Mouse (Mus musculus) hindbrain, embryonic 10.5 days (tissue): Measurements from ENCODE around the gene Psmc3ip. TPM values are rescaled to one million over a fixed set of nuclear protein-coding genes. Genes with fewer than 3 reads are reported as not detected.

Experiments
- DNase-seq: peaks from one replicate; pipeline ENCODE4 v3.0.0-alpha.2; 2017; ENCODE audit warnings: low spot score
- H3K27ac ChIP-seq: fragments of 300-500 bp; sonication (generic); 2 replicates; pipeline ENCODE4 v1.5.1; 2016; ENCODE audit warnings: mild to moderate bottlenecking, moderate library complexity
- H3K27me3 ChIP-seq: fragments of 300-500 bp; sonication (generic); 2 replicates; pipeline ENCODE4 v1.6.1; 2016; ENCODE audit warnings: mild to moderate bottlenecking; ENCODE audit not compliant: poor library complexity, insufficient read depth, severe bottlenecking
- H3K36me3 ChIP-seq: fragments of 300-500 bp; sonication (generic); 2 replicates; pipeline ENCODE4 v1.6.1; 2016; ENCODE audit warnings: mild to moderate bottlenecking, moderate library complexity
- H3K4me1 ChIP-seq: fragments of 300-500 bp; sonication (generic); replicated peaks from 2 replicates; pipeline ENCODE4 v1.6.1; 2016; ENCODE audit warnings: mild to moderate bottlenecking
- H3K4me3 ChIP-seq: fragments of 300-500 bp; sonication (generic); 2 replicates; pipeline ENCODE4 v1.5.1; 2016; ENCODE audit warnings: mild to moderate bottlenecking, moderate library complexity
- H3K9me3 ChIP-seq: fragments of 300-500 bp; sonication (generic); 2 replicates; pipeline ENCODE4 v1.6.1; 2016; ENCODE audit warnings: mild to moderate bottlenecking, moderate library complexity
- WGBS: fragments of 180-500 bp; shearing (Covaris S2); methylation state at CpG from one replicate; pipeline ENCODE4 v1.1.7; 2016; 5-methylcytosine and 5-hydroxymethylcytosine counted together
- polyA plus RNA-seq: library from polyadenylated mRNA; unstranded; fragments of >200 nt; fragmentation: Nextera tagmentation; extraction: Ambion mirVana; gene quantifications from 2 replicates; pipeline ENCODE4 v1.2.1, GENCODE M21; 2016

The Psmc3ip gene
- polyA plus RNA-seq: 59.7 and 72.5 TPM in 2 replicates

- peaks cover 81% of the 10 kb centered on the region for H3K36me3 ChIP-seq
Observed at GRCm38 (mm10) chr11:101095314-101096024, at the start of gene Psmc3ip. TSS of gene Psmc3ip (minus strand) at chr11:101095436.

DNA sequence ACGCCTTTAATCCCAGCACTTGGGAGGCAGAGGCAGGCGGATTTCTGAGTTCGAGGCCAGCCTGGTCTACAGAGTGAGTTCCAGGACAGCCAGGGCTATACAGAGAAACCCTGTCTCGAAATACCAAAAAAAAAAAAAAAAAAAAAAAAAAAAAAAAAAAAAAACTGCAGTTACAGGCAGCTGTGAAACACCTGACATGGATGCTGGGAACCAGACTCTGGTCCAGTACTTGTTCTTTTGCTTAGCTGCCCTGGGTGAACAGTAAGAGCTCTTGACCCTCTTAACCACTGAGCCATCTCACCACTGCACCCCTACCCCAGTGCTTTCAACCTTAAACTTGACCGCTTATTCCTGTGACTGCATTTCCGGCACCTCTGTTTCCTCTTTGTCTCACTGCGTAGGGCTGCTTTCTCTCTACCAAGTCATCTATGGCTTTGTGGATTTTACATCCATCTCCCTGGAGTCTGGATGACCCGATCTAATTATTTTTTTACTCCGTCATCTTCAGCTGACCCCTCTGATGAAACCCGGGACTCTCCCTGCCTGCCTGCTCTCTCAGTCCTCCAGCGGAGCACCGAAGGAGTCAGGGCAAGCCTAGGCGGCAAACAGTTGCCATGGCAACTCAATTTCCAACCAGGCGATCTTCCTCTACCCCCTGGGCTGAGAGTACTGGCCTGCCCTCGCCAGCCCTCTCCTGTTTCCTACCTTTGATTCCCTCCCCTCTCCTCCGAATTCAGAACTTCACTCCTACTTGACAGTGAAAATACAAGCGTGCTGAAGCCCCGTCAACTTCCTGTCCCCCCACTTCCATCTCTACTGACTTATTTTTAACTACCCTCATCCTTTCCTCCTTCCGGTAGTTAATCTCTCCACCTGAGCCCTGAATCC, 48.3 kb upstream of the Psmc3ip start:
- peak overlapping the region; percentile 45 for H3K4me3 ChIP-seq
- H3K36me3 ChIP-seq: no peaks in the 10 kb centered on the region
- H3K9me3 ChIP-seq: no peaks in the 10 kb centered on the region
- H3K27me3 ChIP-seq: peaks cover 32% of the 10 kb centered on the region
- H3K4me1 ChIP-seq: peaks cover 22% of the 10 kb centered on the region
- DNase-seq: peak; percentile 75
- 21% methylated on average over 18 of the region's 19 CpGs for WGBS
- peak overlapping the region; percentile 71 for H3K27ac ChIP-seq

More at GRCm38 (mm10) chr11:101095314-101096024, at the start of gene Psmc3ip:
- DNase-seq: peak; percentile 97
- Histone ChIP-seq H3K27me3 (no peaks in the 10 kb centered on the region), H3K4me1 (peaks cover 27% of the 10 kb centered on the region), H3K27ac (peak within 1 kb of the TSS; percentile 85), H3K4me3 (peak within 1 kb of the TSS; percentile 66), H3K9me3 (no peaks in the 10 kb centered on the region)
- WGBS: under 1% methylated on average over 43 of the region's 43 CpGs

- Histone ChIP-seq H3K27ac (no peak overlapping the region), H3K36me3 (no peaks in the 10 kb centered on the region), H3K4me1 (peaks cover 26% of the 10 kb centered on the region), H3K9me3 (no peaks in the 10 kb centered on the region), H3K4me3 (no peak overlapping the region), H3K27me3 (peaks cover 33% of the 10 kb centered on the region)
- WGBS: 89% methylated on average over 10 of the region's 10 CpGs
- DNase-seq: no peak
Observed at GRCm38 (mm10) chr11:101142215-101142967, 47.2 kb upstream of the Psmc3ip start.

DNA sequence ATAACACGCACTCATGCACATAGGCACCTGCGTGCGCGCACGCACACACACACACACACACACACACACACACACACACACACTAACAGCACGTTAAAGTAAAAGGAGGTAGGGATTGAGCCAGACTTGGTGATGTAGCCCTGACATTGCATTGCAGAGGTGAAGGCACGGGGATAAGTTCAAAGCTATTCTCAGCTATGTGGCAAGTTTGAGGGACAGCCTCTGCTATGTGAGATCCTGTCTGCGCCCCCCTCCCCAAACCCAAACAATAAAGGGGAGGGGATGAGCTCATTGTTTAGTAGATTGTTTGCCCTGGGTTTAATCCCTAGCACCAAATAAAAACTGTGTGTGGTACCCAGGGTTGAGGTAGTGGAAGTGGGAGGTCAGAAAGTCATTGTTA, 45.9 kb upstream of the Psmc3ip start:
- Histone ChIP-seq H3K9me3 (no peaks in the 10 kb centered on the region), H3K27me3 (peaks cover 33% of the 10 kb centered on the region), H3K27ac (no peak overlapping the region), H3K4me1 (peaks cover 26% of the 10 kb centered on the region), H3K4me3 (no peak overlapping the region), H3K36me3 (no peaks in the 10 kb centered on the region)
- no peak for DNase-seq
- WGBS: 79% methylated on average over 8 of the region's 8 CpGs

GRCm38 (mm10) chr11:101140164-101140819, 45.1 kb upstream of the Psmc3ip start:
- no peak for DNase-seq
- Histone ChIP-seq H3K4me1 (peaks cover 26% of the 10 kb centered on the region), H3K9me3 (no peaks in the 10 kb centered on the region), H3K4me3 (peak overlapping the region; percentile 40), H3K27me3 (peaks cover 33% of the 10 kb centered on the region), H3K36me3 (no peaks in the 10 kb centered on the region), H3K27ac (peak overlapping the region; percentile 57)
- 55% methylated on average over 27 of the region's 27 CpGs for WGBS

DNA sequence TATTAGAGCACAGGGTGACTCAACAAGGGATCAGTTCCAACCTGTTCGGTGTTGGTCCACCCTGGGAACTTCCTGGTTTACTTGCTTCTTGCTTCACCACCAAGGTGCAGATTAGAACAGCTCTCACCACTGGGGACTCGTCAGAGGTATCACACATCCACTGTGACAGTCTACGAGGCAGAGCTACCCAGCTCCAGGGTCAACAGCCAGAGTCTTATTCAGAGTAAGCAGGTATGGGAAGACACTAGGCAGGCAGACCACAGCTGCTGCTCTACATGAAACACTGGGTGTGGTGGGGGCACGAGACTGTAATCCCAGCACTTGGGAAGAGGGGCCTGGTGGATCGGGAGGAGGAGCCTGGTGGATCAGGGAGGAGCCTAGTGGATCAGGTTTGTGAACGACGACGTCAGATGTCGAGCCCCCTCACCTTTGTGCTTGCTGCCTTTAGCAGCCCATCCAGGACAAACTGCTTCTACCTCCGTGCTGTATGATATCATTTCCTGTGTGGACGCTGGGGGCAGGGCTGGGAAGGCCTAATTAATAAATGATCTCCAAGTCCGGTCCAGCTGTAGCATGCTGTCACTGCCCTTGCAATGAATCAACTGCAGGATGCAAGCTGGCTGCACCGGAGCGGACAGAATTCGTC, 43.4 kb upstream of the Psmc3ip start:
- Histone ChIP-seq H3K9me3 (no peaks in the 10 kb centered on the region), H3K27me3 (peaks cover 33% of the 10 kb centered on the region), H3K4me1 (peaks cover 22% of the 10 kb centered on the region), H3K4me3 (peak overlapping the region; percentile 35), H3K27ac (peak overlapping the region; percentile 72), H3K36me3 (no peaks in the 10 kb centered on the region)
- DNase-seq: peak; percentile 57
- 32% methylated on average over 15 of the region's 15 CpGs for WGBS

GRCm38 (mm10) chr11:101137000-101137399, 41.8 kb upstream of the Psmc3ip start:
- Histone ChIP-seq H3K4me1 (peaks cover 19% of the 10 kb centered on the region), H3K9me3 (no peaks in the 10 kb centered on the region), H3K36me3 (no peaks in the 10 kb centered on the region), H3K27me3 (peaks cover 30% of the 10 kb centered on the region), H3K4me3 (no peak overlapping the region), H3K27ac (no peak overlapping the region)
- no peak for DNase-seq
- WGBS: 79% methylated on average over 7 of the region's 7 CpGs

GRCm38 (mm10) chr11:101134217-101134865, 39.1 kb upstream of the Psmc3ip start:
- H3K4me3 ChIP-seq: no peak overlapping the region
- WGBS: 82% methylated on average over 13 of the region's 13 CpGs
- H3K36me3 ChIP-seq: no peaks in the 10 kb centered on the region
- H3K4me1 ChIP-seq: peaks cover 11% of the 10 kb centered on the region; the same call in 1 of the 2 replicates
- no peak overlapping the region for H3K27ac ChIP-seq
- peaks cover 3% of the 10 kb centered on the region for H3K9me3 ChIP-seq
- DNase-seq: no peak
- peaks cover 4% of the 10 kb centered on the region for H3K27me3 ChIP-seq

DNA sequence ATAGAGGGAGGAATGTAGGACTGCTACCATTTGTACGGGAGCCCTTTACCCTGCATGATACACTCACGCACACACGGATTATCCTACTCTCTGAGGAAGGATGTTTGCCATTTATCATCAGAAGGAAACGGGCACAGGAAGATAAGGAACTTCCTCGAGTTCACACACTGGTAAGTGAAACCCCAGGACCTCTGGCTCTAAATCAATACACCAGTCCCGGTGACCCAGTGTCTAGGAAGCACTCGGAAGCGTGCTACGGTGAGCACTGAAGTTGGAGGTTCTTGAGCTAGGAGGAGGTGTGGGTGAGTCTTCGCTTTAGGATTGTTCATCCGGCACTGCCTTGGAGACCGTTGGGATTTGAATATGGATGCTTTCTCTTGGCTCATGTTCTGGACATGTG, 37.8 kb upstream of the Psmc3ip start:
- 82% methylated on average over 12 of the region's 12 CpGs for WGBS
- no peaks in the 10 kb centered on the region for H3K27me3 ChIP-seq
- H3K9me3 ChIP-seq: peaks cover 3% of the 10 kb centered on the region
- no peak for DNase-seq
- H3K27ac ChIP-seq: no peak overlapping the region
- H3K4me1 ChIP-seq: peaks cover 3% of the 10 kb centered on the region; the same call in 1 of the 2 replicates
- no peak overlapping the region for H3K4me3 ChIP-seq
- H3K36me3 ChIP-seq: no peaks in the 10 kb centered on the region

DNA sequence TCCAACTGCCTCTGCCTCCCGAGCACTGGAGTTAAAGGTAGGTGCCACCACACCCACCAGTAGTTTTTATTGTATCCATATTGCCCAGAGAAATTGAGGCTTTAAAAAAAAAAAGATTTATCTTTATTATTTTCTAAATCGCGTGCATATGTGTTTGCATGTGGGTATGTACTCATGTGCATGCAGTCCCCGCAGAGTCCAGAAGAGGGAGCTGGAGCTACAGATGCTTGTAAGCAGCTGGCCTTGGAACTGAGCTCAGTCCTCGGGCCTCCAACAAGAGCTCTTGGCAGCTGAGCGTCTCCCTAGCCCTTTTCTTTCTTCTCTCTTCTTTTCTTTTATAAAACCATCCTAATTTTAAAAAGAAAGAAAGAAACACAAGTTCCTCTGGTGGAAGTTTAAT, 36.5 kb upstream of the Psmc3ip start:
- no peaks in the 10 kb centered on the region for H3K27me3 ChIP-seq
- H3K27ac ChIP-seq: no peak overlapping the region
- peak; percentile 37 for DNase-seq
- peaks cover 3% of the 10 kb centered on the region; the same call in 1 of the 2 replicates for H3K4me1 ChIP-seq
- peaks cover 8% of the 10 kb centered on the region for H3K36me3 ChIP-seq
- peaks cover 10% of the 10 kb centered on the region for H3K9me3 ChIP-seq
- no peak overlapping the region for H3K4me3 ChIP-seq
- WGBS: 89% methylated on average over 6 of the region's 6 CpGs

- Histone ChIP-seq H3K36me3 (peaks cover 13% of the 10 kb centered on the region), H3K4me3 (no peak overlapping the region), H3K4me1 (peaks cover 3% of the 10 kb centered on the region; the same call in 1 of the 2 replicates), H3K27me3 (no peaks in the 10 kb centered on the region), H3K27ac (no peak overlapping the region), H3K9me3 (peaks cover 15% of the 10 kb centered on the region)
- DNase-seq: no peak
- 90% methylated on average over 2 of the region's 2 CpGs for WGBS
Observed at GRCm38 (mm10) chr11:101131187-101131586, 36.0 kb upstream of the Psmc3ip start.
